Mouse (Mus musculus) WW6 (cell line): ENCODE measurements around the gene Methig1.
"Not testable (repeated sequence)": the region's sequence is repeated elsewhere in the genome, so short reads cannot be mapped to it uniquely, and the experiment has no call there.

Experiments
- DNase-seq: peaks from one replicate; pipeline ENCODE4 v3.0.0-alpha.2; 2013; ENCODE audit warnings: low read depth, low spot score

Gene Methig1

DNA sequence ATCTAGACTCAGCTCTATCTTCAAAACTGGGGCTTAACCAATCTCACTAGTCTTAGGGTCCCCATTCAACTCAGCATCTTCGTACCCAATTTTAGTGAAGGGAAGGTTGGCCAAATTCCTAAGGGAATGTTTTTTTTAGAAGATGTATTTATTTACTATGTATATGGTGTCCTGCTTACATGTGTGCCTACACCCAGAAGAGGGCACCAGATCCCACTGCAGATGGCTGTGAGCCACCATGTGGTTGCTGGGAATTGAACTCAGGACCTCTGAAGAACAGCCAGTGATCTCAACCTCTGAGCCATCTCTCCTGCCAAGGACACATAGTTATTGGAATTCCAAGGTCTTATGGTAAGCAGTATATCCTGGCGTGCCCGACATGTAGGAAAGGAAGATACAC lies 42.6 kb downstream of the Methig1 start:
- no peak for DNase-seq

DNA sequence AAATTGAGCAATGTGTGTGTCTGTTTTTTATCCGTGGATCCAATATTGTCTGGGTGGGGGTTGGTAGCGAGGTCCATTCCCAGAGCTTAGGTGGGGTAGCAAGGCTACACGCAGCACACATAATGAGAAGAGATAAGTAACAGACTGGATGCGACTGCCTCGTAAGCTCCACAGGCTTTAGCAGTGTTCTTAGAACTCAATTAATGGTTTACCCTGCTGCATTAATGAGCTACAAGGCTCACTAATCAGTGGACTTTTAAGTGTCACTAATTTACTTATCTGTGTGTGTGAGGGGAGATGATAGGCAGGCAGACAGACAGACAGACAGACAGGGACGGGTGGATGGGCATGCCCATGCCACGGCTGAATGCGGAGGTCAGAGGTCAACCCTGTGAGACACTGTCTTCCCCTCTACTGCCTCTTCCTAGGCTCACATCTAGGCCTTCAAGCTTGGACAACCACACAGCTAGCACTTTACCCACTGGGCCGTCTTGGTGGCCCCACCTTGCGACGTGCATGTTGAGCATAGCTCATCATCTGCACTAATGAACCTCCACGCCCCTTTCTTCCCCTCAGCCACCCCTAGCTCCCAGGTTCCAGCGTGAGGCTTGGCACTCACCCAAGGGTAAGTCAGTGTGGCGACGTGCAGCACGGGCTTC lies 47.8 kb downstream of the Methig1 start:
- DNase-seq = no peak

DNA sequence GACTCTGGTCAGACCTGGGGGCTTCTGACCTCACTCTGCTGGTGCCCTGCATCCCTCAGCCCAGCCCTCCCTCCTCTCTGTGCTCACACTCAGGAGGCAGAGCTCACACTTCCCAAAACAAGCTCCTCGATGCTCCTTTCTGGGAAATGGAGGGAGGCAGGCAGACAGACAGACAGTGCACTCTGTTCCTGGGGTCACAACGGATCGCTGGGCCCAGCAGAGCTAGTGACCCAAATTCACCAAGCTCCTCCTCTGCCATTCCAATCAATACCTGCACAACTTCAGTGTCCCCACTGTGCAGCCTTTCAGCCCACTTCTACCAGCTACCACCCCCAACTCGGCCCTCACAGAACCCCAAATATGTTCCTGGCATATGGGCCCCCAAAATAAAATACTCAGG lies 48.9 kb downstream of the Methig1 start:
- no peak for DNase-seq

DNA sequence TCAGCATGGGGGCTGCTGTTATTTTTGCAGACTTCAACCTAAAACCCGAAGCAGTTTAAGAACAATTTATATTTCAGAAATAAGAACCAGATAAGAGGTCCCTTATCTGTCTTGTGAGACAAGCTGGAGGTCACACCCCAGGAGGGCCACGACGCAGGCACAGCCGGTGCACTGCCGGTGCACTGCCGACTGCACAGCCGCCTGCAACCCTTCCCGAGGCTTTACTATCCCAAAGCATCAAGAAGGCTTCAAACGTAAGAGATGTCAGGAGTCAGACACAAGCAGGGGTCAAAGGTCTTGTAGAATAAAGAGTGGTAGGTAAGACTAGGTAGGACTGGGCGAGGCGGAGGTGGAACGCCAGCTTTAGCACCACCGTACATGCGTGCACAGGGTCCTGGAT lies 49.4 kb downstream of the Methig1 start:
- no peak for DNase-seq

DNA sequence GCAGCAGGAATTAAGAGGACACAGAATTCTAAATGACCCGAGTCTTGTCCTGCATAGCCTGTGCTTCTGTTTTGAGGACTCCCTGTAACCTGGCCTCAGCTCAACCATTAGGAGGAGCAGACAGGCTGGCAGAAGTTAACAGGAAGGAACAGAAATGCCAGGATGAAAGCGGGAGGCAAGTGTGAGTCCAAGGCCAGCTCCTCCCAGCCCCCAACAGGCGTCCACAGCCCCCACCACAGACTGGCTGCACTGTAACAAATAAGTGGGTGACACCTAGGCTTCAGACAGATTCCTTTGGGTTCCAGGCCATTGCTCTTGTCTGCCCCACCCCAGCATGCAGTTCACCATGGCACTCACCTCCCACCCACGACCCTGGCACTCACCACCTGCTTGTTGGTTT lies 49.8 kb downstream of the Methig1 start:
- DNase-seq = no peak

DNA sequence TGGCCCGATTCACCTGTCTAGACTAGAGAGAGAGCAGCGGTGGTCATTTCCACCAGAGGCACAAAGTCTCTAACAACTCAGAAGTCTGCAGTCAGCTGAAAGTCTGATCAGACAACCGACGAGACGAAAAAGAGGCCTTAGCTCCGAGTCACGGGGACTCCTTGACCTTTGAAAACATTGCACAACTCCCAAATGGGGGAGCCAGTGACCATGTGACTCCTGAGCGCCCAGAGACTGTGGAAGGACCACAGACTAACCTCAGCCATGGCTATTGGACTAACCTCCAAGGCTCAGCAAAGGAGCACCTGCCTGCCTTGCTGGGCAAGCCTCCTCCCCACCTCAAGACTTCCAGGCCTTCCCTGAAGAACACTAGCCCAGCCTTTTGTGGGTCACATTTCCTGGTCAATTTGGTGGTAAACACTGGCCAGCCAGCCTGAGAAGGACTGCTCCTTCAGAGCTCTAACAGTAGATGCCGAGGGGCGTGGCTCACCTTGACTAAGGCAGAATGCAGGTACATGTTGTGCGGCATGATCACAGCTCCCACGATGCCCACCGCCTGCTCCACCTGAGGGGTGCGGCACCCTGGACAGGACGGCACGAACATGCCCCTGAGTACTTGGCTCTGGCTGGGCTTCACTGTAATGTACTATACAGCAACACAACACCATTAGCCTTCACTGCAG lies 50.5 kb downstream of the Methig1 start:
- no peak for DNase-seq

DNA sequence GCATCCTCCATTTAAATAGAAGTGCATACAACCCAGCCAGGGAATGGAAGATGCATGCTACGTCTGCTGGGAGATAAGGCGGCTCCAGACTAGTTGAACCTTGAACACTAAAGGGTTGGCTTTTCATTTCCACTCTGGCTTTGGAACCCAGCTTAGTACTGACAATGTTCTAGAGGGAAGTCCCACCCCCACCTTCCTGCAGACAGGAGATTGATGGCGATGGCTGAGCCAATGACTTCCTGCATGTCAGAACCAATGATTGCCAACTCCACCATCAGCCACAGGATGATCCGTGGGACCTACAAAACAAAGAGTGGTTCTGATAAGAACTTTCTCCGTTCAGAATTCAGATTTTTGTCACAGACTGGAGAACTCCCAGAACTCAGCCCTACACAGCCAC lies 53.1 kb downstream of the Methig1 start:
- DNase-seq = no peak

DNA sequence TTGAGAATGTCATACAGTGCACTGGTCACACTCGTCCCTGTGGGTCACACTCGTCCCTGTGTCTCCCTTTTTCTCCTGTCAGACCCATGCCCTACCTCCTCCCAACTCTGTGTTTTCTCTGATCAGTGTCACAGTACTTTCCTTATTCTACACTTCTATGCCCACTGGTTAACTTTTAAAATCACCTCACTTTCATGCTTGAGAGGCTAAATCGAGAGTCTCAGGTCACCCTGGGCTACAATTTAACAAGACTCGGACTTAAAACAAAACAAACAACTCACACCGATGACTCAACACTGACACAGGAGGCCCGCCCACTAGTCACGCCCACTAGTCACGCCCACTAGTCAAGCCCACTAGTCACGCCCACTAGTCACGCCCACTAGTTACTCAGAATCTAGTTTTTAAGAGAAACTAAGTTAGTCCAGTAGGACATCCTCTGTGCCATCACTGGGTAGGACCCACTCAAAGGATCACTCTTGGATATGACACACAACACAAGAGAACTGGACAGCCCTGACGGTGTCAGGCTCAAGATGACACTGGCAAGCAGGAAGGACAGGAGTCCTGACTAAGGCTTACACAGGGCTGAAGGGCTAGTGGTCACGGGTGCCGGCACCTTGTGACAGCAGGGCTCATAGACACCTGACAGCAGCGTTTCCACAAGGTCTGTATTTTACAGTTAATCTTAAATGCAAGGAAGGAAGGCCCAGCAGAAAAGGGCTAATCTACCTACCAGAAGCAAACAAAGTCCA lies 58.1 kb downstream of the Methig1 start:
- DNase-seq = no peak

DNA sequence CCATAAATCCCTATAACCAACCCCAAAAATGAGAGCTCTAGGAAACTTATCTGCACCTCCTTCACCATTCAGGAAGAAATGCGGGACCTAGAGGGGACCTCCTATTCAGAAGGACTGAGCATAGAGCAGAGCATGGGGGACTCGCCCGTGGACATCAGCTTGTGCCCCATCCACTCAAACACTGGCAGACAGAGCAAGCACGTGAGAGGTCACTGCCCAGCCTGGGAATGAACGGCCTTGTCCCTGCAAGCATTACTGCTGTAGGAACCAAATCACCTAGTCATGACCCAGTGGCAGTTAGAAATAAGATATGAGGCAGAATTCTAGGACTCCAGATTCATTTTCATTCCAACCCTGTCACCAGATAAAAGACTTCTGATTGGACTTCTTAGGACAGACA lies 58.8 kb downstream of the Methig1 start:
- DNase-seq = no peak

DNA sequence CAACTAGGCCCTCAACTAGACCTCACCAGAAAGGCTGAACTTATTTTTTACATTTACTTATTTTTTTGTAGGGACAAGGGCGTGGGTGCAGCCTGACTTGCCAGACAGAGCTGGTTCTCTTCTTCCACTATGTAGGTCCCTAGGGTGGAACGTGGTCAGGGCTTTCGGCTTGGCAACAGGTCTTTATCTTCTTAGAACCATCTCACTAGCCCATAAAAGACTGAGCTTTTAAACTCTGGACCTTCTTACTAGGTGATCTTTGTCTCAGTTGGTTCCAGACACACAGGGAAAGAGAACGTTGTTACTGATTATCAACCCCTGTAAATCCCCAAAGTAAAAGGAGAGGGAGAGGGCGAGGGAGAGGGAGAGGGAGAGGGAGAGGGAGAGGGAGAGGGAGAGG lies 60.4 kb downstream of the Methig1 start:
- DNase-seq = no peak

DNA sequence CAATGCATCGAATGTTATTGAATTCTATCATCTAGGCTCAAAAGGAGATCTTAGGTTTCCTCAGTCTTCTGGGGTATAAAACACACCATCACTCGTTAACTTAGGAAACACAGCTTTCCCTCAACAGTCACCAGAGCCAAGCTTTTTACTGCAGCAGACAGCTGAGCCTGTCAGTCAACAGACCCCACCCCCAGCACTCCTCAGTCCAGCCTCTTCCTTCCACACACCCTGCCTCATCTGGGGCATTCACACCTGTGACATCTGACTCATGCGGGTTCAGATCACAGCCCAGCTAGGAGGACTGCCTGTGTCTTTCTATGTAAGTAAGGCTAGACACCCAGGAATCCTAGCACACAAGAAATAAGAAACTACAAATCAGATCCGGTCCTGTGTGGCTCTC lies 61.1 kb downstream of the Methig1 start:
- no peak for DNase-seq

DNA sequence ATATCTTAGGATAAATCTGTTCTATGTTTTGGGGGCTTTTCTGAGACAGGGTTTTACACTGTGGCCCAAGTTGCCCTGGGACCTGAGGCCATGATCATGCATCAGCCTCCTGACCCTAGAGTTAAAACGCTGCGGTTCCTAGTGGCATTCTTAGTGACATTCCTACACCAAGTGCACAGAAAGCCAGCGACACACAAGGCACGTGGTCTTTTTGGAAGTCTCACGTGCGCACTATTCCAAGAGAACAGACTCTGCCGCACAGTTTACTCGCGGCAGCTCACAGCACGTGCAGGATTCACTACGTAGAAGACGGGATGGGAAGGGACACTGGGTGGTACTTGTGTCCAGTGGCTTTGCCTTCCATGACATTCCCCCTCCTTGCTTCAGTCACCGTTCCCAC lies 62.0 kb downstream of the Methig1 start:
- DNase-seq = no peak

DNA sequence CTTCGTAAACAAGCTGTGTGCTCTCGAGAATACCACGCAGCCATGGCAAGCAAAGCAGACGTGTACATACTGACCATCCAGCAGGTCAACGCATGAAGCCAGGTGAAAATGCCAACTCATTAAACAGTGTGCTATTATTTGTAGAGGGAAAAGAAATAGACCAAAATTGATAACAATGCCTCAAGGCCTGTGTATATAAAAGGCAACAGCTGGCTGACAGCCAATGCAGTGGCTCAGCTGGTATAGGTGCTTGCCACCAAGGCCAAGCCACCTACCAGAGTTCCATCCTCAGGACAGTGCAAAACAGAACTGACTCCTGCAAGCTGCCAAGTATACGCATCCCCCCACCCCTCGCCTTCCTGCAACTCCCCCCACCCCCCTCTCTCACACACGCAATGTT lies 62.7 kb downstream of the Methig1 start:
- DNase-seq = no peak

DNA sequence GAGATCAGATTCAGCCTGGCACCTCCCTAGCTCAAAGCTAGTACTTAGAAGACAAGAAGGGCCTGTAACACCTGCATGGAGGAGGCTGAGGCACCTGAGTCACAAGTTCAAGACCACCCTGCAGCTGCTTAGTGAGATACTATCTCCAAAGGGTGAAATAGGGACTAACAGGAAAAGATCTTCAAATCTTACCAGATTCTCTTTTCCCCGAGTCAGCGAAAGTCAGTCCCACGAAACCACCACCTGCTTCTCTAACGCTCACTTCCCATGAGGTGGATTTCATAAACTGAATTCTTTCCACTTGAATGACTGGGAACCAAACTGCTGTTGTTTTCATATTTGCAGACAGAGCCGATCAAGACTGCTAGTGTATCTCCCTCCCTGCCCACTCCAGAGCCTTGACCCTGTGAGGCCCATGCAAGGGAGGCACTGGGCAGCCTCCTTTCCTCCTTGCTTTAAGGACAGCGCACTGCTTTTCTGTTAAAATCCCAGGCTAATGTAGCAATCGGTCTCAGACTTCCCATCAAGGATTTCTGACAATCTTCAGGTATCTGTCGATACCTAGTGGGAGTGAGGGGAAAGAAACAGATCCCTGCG lies 65.0 kb downstream of the Methig1 start:
- no peak for DNase-seq

DNA sequence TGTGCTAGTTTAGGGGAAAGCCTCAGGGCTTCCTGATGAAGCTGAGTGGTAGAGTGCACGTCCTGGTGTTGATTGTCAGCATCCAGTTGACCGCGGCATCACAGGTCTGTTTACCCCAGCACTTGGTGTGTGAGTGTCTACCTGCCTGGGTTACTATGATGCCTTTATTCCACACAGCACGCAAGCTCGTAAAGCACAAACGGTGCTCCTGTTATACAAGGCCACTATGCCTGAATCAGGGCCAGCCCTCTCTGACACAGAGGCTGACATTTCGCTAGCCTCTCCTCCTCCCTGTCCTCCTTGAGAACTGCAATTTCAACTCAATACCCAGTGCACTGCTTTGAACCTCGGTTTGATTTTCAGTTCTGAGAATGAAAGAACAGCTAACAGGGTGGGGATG lies 66.4 kb downstream of the Methig1 start:
- no peak for DNase-seq

DNA sequence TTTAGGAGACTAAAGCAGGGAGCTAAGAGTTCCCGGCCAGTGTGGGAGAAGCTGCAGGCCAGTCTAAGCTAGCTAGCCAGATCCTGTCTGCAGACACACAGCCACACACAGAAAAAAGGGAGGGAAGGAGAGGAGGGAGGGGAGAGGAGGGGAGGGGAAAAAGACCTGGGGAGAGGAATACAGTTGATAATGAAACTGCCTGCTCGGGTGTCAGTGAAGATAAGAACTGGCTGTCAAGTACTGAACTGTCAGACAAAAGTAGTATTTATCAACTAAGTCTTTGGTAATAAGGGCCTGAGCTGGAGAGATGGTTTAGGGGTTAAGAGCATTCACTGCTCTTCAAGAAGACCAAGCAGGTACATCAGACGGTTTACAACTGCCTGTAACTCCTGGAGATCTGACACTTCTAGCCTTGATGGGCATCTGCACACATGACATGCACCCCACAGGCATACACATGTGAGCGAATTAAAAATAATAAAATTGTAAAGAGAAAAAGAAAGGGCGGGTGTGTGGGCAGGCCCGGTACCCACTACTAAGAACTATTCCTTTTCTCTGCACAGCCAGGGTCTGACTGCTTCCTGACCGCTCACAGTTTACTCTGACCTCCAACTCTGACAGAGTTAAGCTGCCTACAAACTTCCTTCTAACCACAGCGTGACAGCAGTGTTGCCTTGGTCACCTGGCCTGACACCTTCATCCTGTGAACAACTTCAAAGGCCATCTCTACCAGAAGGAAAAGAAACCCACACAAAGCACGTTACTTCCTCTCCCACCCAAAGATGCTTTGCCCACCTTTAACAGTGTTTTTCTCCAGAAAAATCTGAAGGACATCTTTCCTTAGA lies 67.2 kb downstream of the Methig1 start:
- DNase-seq = no peak

DNA sequence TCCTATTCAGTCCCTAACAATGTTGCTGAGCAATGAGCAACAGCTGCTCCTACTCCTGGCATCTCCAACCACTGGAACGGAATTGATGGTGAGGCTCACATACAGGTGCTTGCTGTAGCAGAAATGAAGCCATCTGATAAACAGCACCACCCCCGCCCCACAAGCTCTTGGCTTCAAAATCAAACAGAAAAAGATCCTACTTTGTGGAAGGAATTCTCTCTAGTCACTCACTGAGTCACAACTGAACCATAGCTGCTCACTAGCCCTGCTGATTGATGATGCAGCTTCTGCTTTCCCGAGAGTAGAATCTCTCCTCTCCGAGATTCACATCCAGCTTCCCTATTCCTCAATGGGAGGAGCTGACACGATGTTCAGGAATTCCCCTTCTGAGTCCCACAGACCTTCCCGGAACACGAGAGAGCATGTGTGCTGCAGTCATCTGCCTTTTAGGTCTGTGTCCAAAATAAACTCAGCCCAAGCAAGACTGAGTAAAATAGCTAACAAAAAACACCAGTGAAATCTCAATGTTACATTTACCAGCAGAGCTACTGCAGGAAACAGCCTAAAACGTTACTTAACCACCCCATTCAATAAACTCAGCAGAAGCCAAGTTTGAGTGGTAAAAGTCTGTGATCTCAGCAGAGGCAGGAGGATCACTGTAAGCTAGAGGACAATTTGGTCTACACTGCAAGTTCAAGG lies 68.3 kb downstream of the Methig1 start:
- DNase-seq = no peak

DNA sequence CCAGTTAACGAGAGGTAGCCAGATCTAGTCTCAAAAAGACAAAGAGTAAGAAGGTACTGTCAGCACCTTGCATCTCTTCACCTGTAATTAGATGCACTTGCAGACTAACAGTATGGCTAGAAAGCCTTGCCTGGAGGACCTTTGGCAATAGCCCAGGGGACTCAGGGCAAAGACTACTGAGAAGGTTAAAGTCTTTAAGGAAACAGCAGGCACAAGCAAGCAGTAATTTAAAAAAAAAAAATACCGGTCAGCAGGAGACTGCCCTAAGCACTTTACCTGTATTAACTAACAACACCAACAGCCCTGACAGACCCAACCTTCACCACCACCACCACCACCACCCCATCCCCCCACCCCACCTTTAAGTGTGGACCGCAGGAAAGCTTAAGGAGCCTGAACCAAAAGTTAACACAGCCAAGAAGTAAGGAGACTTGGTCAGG lies 68.8 kb downstream of the Methig1 start, which contains the start of gene Gm5475:
Gm5475 (plus strand) TSS at position 390 of the 440 bp plus-strand sequence.
- DNase-seq = not testable (repeated sequence)

DNA sequence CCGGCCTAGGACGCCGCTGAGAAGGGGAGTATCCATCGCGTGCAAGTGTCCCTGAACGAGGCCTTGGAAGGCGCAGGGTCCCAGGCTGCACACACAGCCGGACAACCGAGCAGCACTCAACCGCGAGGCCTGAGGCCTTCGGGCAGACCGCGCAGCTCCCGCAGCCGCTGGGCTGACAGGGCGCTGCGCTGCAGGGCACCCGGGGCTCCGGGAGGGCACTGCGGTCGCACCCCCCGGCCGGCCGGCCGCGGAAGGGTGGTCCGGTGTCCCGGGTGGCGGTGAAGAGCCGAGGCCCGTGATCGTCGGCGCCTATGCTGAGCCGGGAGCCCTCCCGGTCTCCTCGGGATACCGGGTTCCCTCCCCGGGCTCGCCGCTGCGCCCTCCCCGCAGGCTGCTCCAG lies 69.5 kb downstream of the Methig1 start:
- DNase-seq = no peak

DNA sequence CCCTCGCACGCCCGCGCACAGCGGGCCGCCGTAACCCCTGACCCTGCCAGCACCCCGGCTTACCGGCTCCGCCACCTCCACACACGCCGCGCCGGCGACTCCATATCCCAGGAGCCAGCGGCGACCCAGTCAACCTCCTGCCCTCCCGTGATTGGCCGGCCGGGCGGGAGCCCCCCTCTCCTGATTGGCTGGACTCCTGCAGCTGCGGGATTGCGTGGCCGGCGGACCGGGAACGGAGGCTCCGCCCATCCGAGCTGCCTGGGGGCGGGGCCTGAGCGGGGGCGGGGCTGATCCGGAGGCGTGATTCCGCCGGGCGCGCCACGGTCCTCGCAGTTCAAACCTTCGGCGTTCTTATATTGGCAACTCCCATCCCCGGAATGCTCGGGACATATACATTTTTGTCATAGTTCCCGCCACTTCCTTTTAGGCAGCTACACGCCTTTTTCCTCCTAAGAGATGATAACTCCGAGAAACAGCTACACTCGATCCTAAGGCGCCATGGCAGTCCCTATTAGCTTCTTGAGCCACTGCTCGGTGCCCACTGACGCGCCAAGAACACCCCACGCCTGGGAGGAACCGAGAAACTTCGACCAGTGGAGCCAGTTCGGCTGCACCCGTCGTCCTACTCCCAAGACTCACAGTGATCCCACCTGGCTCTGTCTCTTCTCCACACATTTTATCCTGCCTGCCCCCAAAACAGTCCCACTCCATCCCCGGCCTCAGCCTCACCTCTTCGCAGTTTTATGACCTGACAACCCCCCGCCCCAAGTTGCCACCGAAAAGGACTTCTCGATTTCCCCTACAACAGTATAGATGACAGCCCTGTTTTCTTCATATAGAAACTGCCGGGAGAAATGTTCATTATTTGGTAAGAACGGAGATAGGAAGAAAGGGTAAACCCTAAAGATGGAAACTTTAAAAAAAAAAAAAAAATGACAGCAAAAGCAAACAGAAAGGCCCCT lies 70.2 kb downstream of the Methig1 start:
- DNase-seq = peak; percentile 74
